Mouse (Mus musculus): ENCODE data around the gene Selplg.

Selplg gene

DNA sequence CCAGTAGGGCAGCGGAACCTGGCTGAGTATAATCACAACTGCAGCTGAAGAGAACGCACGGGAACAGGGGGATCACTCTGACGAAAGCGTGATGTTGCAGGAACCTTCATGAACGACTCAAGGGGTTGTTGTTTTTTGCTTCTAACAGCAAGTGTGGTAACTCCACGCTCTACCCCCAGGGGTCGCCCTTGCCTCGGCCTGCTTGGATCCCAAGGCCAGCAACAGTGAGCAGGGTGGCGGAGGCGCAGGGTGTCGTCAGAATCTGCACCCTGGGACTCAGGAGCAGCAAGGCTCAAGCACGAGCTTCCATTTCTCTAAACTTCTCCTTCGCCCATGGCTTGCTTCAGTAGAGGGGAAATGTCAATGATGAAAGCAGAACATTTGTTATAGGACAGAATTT is 22.1 kb upstream of the Selplg start:
- peak; percentile 75 to 88 for DNase-seq (ENCODE audit: low spot score in 2 of 2)

GRCm38 (mm10) chr5:113853541-113853940 is 21.1 kb upstream of the Selplg start:
- DNase-seq (ENCODE audit: low spot score in 2 of 2) = no peak

GRCm38 (mm10) chr5:113852463-113852862 is 20.0 kb upstream of the Selplg start:
- DNase-seq (ENCODE audit: low spot score in 2 of 2) = no peak

GRCm38 (mm10) chr5:113850680-113851230 is 18.3 kb upstream of the Selplg start:
- no peak for DNase-seq (ENCODE audit: low spot score in 2 of 2)

GRCm38 (mm10) chr5:113847636-113848035 is 15.2 kb upstream of the Selplg start:
- DNase-seq (ENCODE audit: low spot score in 2 of 2) = no peak

DNA sequence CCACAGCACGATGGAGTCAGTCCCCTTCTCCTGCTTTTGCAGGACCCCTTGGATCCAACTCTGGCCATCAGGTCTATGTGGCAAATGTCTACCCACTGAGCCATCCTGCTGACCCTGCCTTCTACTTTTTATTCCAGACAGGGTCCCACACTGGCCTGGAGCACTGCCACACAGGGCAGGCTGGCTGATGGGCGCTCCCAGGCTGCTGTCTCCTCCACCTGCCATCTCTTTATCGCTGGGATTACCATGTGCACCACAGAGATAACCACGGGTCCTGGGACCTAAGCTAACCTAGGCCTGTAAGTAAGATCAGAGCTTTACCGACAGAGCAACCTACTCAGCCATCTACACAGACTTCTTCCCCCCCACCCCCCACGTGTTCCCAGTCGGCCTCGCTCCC is 14.2 kb upstream of the Selplg start:
- no peak for DNase-seq (ENCODE audit: low spot score in 2 of 2)

DNA sequence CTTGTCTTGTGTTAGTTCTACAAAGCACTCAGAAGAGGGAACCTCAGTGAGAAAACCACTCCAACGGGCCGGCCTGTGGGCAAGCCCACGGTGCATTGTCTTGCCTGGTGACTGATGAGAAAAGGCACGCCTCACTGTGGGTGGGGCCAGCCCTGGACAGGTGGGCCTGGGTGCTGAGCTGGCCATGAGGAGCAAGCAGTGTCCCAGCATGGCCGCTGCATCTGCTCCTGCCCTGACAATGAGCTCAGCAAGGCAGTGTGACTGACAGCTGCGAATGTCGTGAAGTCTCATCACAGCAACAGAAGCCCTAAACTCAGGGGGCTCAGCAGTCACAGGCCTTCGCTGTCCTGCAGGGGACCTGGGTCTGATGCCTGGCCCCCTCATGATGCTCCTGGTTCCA is 13.2 kb upstream of the Selplg start:
- no peak for DNase-seq (ENCODE audit: low spot score in 2 of 2)

DNA sequence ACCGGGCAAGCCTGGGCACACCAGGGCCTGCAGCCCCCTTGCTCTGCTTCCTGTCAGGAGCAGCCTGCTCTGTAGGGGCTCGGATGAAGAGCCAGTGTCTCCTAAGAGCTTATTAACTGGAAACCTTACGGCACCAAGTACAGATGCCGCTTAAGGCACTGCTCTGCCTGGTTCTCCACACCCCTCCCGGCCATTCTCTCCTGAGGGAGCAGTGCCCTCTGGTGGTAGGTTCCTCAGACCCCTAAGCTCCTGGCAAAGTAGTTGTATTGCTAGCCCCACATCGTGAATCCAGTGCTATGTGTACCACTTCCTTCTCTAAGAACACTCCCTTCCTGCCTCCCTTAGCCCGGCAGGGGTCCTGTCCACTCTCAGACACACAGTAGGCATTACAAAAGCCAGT is 12.3 kb upstream of the Selplg start:
- DNase-seq (ENCODE audit: low spot score in 2 of 2) = peak in 1 of 2 experiments; percentile 53

- DNase-seq (ENCODE audit: low spot score in 2 of 2) = no peak
Measured at GRCm38 (mm10) chr5:113844106-113844505, 11.7 kb upstream of the Selplg start.

DNA sequence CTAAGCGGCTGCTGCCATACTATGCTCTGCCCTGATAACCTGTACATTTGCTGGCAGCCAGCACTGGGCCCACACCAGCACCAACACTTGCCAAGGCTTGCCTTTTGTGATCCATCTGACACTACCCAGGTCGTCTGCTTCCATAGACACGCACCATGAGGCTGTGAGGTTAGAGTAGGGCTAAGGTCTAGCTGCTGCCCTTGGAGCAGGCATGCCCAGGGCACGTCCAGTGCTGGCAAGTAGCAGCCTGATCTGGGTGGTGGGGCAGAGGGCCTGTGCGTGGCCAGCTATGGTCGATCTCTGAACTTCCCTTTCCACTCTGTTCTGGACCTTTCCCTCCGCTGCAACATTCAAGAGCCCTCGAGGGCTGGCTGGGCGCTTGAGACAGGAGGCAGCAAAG is 10.5 kb upstream of the Selplg start:
- DNase-seq (ENCODE audit: low spot score in 2 of 2) = no peak

DNA sequence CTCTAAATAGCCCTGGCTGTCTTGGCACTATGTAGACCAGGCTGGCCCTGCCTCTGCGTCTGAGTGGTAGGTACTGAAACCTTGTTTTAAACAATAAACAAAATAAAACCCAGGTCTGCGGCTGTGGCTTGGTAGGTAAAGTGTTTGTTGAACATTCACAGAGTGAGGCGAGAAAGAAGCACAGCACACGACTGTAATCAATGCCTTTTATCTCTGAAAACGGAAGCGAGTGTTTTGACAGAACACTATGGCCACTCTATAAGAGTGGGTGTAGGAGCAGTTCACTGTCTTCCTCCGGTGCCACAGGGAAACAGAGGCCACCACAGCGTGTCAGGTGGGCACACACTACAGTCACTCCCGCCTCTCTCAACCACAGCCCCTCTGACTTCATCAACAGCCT is 9.8 kb upstream of the Selplg start:
- no peak for DNase-seq (ENCODE audit: low spot score in 2 of 2)

- no peak for DNase-seq (ENCODE audit: low spot score in 2 of 2)
Measured at GRCm38 (mm10) chr5:113841243-113842225, 9.1 kb upstream of the Selplg start.

DNA sequence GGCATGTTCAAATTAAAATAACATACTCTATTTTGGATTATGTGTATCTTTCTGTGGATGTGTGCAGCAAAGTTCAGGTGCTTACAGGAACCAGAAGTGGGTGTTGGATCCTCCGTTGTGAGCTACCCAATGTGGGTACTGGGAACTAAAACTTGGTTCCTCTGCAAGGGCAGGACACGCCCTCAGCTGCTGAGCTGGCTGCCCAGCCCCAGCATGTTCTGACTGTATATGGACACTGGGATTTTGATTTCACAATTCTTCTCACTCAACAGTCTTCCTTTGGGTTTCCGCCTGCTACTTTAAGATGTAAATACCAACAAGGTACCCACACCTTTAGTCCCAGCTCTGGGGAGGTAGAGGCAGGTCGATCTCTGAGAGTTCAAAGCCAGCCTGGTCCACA is 8.0 kb upstream of the Selplg start:
- no peak for DNase-seq (ENCODE audit: low spot score in 2 of 2)

DNA sequence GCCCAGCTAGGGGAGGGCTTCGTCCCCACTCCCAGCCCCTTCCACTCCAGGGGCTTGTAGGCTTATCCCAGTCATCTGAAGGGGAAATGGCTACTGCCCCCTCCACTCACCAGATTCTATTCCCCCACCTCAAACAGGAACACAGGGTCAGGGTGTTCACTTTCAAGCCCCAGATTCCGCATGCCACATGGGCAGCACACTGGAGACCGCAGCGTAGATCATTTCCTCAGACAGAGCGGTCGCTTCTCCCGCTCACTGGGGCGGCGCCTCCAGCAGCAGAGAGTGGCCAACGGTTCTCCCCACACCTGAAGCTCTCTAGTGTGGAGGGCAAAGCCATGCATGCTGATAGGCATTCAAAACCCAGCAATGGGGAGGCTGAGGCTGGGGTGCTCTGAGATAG is 4.5 kb upstream of the Selplg start:
- no peak for DNase-seq (ENCODE audit: low spot score in 2 of 2)

- DNase-seq (ENCODE audit: low spot score in 2 of 2) = no peak
Measured at GRCm38 (mm10) chr5:113833316-113833947, 988 bp upstream of the Selplg start.

DNA sequence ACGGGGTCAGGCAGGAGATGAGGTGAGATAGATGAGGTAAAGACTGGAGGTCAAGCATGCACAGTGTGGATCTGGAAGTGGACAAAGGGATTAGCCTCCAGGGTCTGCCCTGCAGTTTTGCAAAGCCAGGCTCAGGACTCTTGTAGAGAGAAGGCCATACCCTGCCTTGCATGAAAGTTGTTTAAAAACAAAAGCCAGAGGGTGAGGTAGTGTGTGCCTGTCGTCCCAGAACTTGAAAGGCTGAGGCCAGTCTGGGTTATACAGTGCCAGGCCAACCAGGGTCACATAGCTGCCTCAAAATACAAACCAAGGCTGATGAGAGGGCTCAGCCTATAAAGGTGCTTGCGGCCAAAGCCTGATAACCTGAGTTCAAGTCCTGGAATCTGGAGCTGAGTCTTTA is 703 bp downstream of the Selplg start:
- no peak for DNase-seq (ENCODE audit: low spot score in 2 of 2)

GRCm38 (mm10) chr5:113830796-113831195 is 1.6 kb downstream of the Selplg start:
- DNase-seq (ENCODE audit: low spot score in 2 of 2) = no peak

DNA sequence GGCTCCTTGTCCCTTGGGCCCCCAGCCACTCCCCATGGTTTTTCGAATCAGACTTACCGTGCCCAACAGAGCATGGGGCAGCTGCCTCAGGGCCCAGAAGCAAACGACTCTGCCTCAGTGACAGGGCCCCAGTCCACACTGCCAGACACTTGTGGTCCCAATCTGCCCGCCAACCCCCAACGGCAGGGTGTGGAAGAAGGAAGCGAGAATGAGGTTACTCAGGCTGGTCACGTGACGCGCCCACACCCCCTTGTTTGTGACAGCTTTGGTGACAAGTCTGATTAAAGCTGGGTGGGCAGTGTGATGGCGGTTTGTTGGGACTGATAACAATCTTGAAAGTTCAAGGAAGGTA is 2.2 kb downstream of the Selplg start:
- DNase-seq (ENCODE audit: low spot score in 2 of 2) = peak; percentile 32 to 48

- DNase-seq (ENCODE audit: low spot score in 2 of 2) = no peak
Measured at GRCm38 (mm10) chr5:113829566-113830291, 2.7 kb downstream of the Selplg start.

DNA sequence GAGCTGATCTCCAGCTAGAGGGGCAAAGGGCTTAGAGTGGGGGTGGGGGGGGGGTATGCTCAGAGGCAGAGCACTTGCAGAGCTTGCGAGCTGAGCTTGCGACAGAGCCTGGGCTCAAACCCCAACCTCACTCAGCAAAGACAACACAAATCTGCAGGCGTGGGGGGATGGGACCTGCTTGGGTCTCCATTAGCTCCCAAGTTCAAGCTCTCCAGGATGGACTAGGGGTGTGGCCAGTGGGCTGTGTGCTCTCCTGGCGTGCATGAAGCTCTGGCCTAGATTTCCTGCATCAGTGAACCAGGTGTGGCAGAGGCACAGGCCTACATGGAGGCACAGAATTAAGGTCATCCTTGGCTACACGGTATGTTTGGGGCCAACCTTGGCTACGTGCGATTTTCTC is 4.0 kb downstream of the Selplg start:
- DNase-seq (ENCODE audit: low spot score in 2 of 2) = no peak

DNA sequence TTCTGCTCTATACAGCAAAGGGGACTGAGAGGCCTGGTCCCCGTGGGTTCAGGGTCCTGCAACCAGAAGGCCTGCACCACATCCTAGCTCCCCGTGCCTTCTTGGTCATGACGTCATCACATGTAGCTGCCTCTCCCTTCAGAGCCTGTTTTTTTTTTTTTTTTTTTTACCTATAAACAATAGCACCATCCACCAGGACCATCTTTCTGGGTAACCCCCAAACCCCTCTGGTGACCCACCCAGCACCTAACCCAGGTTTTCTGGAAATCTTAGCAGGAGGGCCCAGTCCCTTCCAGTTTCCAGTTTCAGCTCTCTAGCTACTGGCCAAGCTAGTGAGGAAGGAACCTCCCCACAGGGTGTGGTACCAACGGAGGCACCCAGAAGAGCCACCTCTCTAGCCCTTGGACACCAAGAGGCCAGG is 4.4 kb downstream of the Selplg start:
- DNase-seq (ENCODE audit: low spot score in 2 of 2) = no peak

DNA sequence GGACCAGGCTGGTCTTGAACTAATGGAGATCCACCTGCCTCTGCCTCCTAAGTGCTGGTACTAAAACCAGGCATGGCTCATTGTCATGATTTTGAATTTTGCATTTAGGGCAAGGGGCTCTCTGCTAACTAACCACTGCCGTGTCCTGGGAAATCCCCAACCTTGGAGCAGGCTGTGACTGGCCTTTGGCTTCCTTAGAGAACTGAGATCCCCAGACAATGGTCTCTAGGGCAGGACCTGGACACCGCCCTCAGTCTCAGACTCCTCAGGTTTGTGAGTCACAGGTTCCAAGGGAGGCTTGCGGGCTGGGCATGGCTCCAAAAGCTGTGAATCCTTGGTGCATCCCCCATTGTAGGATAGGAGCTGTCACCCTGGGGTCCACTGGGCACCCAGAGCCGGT is 5.8 kb downstream of the Selplg start:
- DNase-seq (ENCODE audit: low spot score in 2 of 2) = no peak

Data from heart, adult 9 months (tissue).